Mouse (Mus musculus) heart, embryonic 10.5 days (tissue): ENCODE data around the gene Skp1a. TPM values are rescaled to one million over a fixed set of nuclear protein-coding genes. Genes with fewer than 3 reads are reported as not detected.
"Not testable (repeated sequence)": the region's sequence is repeated elsewhere in the genome, so short reads cannot be mapped to it uniquely, and the experiment has no call there.

Experiments
- DNase-seq: peaks from one replicate; pipeline ENCODE4 v3.0.0-alpha.2; 2017; ENCODE audit warnings: low spot score
- H3K27ac ChIP-seq: fragments of 300-500 bp; sonication (generic); 2 replicates; pipeline ENCODE4 v1.5.1; 2016; ENCODE audit warnings: mild to moderate bottlenecking
- H3K27me3 ChIP-seq: fragments of 300-500 bp; sonication (generic); 2 replicates; pipeline ENCODE4 v1.6.1; 2016; ENCODE audit warnings: mild to moderate bottlenecking; ENCODE audit not compliant: poor library complexity, insufficient read depth, severe bottlenecking
- H3K36me3 ChIP-seq: fragments of 300-500 bp; sonication (generic); 2 replicates; pipeline ENCODE4 v1.6.1; 2016; ENCODE audit warnings: mild to moderate bottlenecking, moderate library complexity
- H3K4me1 ChIP-seq: fragments of 300-500 bp; sonication (generic); 2 replicates; pipeline ENCODE4 v1.6.1; 2016; ENCODE audit warnings: mild to moderate bottlenecking
- H3K4me3 ChIP-seq: fragments of 300-500 bp; sonication (generic); 2 replicates; pipeline ENCODE4 v1.5.1; 2016; ENCODE audit warnings: mild to moderate bottlenecking, moderate library complexity
- H3K9me3 ChIP-seq: fragments of 300-500 bp; sonication (generic); 2 replicates; pipeline ENCODE4 v1.6.1; 2016; ENCODE audit warnings: mild to moderate bottlenecking, moderate library complexity
- WGBS: fragments of 180-500 bp; shearing (Covaris S2); methylation state at CpG from one replicate; pipeline ENCODE4 v1.1.7; 2016; 5-methylcytosine and 5-hydroxymethylcytosine counted together
- polyA plus RNA-seq: library from polyadenylated mRNA; unstranded; fragments of >200 nt; fragmentation: Nextera tagmentation; extraction: Ambion mirVana; gene quantifications from 2 replicates; pipeline ENCODE4 v1.2.1, GENCODE M21; 2016

Gene Skp1a
- polyA plus RNA-seq, result 516 and 546 TPM in 2 replicates

- Histone ChIP-seq H3K9me3 (no peaks in the 10 kb centered on the region), H3K27me3 (no peaks in the 10 kb centered on the region), H3K4me1 (peaks cover 18% of the 10 kb centered on the region; the same call in 1 of the 2 replicates), H3K27ac (peak within 1 kb of the TSS; percentile 99), H3K36me3 (peaks cover 11% of the 10 kb centered on the region; the same call in 1 of the 2 replicates), H3K4me3 (peak within 1 kb of the TSS; percentile 92)
- under 1% methylated on average over 86 of the region's 87 CpGs for WGBS
- peak; percentile 95 for DNase-seq
These were observed at the start of gene Skp1a for GRCm38 (mm10) chr11:52231606-52232541. Skp1a (plus strand) TSS chr11:52231995.

GRCm38 (mm10) chr11:52196496-52197023, 35.2 kb upstream of the Skp1a start:
- WGBS, result 90% methylated on average over 8 of the region's 8 CpGs
- H3K27ac ChIP-seq, H3K27me3 ChIP-seq, DNase-seq, H3K9me3 ChIP-seq, H3K4me3 ChIP-seq, H3K4me1 ChIP-seq, H3K36me3 ChIP-seq: not testable (repeated sequence)

GRCm38 (mm10) chr11:52213887-52214286, 17.9 kb upstream of the Skp1a start, which contains the start of gene Olfr1371:
Olfr1371 (minus strand) TSS chr11:52213987.
- Histone ChIP-seq H3K4me3 (no peak within 1 kb of the TSS), H3K4me1 (no peaks in the 10 kb centered on the region), H3K27me3 (no peaks in the 10 kb centered on the region), H3K27ac (no peak within 1 kb of the TSS), H3K36me3 (no peaks in the 10 kb centered on the region), H3K9me3 (no peaks in the 10 kb centered on the region)
- DNase-seq, result no peak

- Histone ChIP-seq H3K9me3 (no peaks in the 10 kb centered on the region), H3K4me1 (peaks cover 13% of the 10 kb centered on the region), H3K36me3 (no peaks in the 10 kb centered on the region), H3K27me3 (peaks cover 13% of the 10 kb centered on the region), H3K4me3 (peak overlapping the region; percentile 36; the same call in 1 of the 2 replicates), H3K27ac (no peak overlapping the region)
- DNase-seq, result peak; percentile 77
- WGBS, result 5% methylated on average over 4 of the region's 4 CpGs
These were observed 11.5 kb upstream of the Skp1a start for GRCm38 (mm10) chr11:52220282-52220681.

GRCm38 (mm10) chr11:52221921-52222320, 9.9 kb upstream of the Skp1a start:
- not testable (repeated sequence) for H3K36me3 ChIP-seq, DNase-seq, H3K9me3 ChIP-seq, H3K27ac ChIP-seq, H3K4me3 ChIP-seq
- 86% methylated on average over 6 of the region's 6 CpGs for WGBS
- Histone ChIP-seq H3K4me1 (peaks cover 13% of the 10 kb centered on the region), H3K27me3 (peaks cover 13% of the 10 kb centered on the region)

- peaks cover 13% of the 10 kb centered on the region for H3K4me1 ChIP-seq
- WGBS, result 66% methylated on average over 6 of the region's 6 CpGs
- H3K27me3 ChIP-seq, result peaks cover 13% of the 10 kb centered on the region
- H3K9me3 ChIP-seq, result no peaks in the 10 kb centered on the region
- H3K27ac ChIP-seq, result no peak overlapping the region
- no peak overlapping the region for H3K4me3 ChIP-seq
- H3K36me3 ChIP-seq, result no peaks in the 10 kb centered on the region
- DNase-seq, result no peak
These were observed 8.9 kb upstream of the Skp1a start for GRCm38 (mm10) chr11:52222891-52223290.

- no peak for DNase-seq
- H3K27ac ChIP-seq, result no peak overlapping the region
- peaks cover 13% of the 10 kb centered on the region for H3K27me3 ChIP-seq
- no peaks in the 10 kb centered on the region for H3K36me3 ChIP-seq
- H3K4me1 ChIP-seq, result peaks cover 13% of the 10 kb centered on the region
- peak overlapping the region; percentile 38 for H3K4me3 ChIP-seq
- WGBS, result 11% methylated on average over 19 of the region's 19 CpGs
- no peaks in the 10 kb centered on the region for H3K9me3 ChIP-seq
These were observed 7.7 kb upstream of the Skp1a start for GRCm38 (mm10) chr11:52223968-52224682.

- WGBS, result 64% methylated on average over 3 of the region's 3 CpGs
- peaks cover 13% of the 10 kb centered on the region for H3K27me3 ChIP-seq
- H3K9me3 ChIP-seq, result no peaks in the 10 kb centered on the region
- H3K4me1 ChIP-seq, result peaks cover 19% of the 10 kb centered on the region; the same call in 1 of the 2 replicates
- H3K36me3 ChIP-seq, result no peaks in the 10 kb centered on the region
- no peak for DNase-seq
- H3K27ac ChIP-seq, result no peak overlapping the region
- no peak overlapping the region for H3K4me3 ChIP-seq
These were observed 5.7 kb upstream of the Skp1a start for GRCm38 (mm10) chr11:52225986-52226599.

GRCm38 (mm10) chr11:52227053-52227452, 4.7 kb upstream of the Skp1a start:
- H3K36me3 ChIP-seq, result no peaks in the 10 kb centered on the region
- no peak overlapping the region for H3K4me3 ChIP-seq
- WGBS, result 71% methylated on average over 3 of the region's 3 CpGs
- H3K27ac ChIP-seq, result no peak overlapping the region
- no peak for DNase-seq
- no peaks in the 10 kb centered on the region for H3K9me3 ChIP-seq
- H3K27me3 ChIP-seq, result peaks cover 13% of the 10 kb centered on the region
- H3K4me1 ChIP-seq, result peaks cover 19% of the 10 kb centered on the region; the same call in 1 of the 2 replicates

GRCm38 (mm10) chr11:52227466-52228226, 4.1 kb upstream of the Skp1a start:
- no peak for DNase-seq
- H3K27me3 ChIP-seq, result peaks cover 13% of the 10 kb centered on the region
- no peaks in the 10 kb centered on the region for H3K36me3 ChIP-seq
- H3K27ac ChIP-seq, result no peak overlapping the region
- H3K4me3 ChIP-seq, result no peak overlapping the region
- peaks cover 19% of the 10 kb centered on the region; the same call in 1 of the 2 replicates for H3K4me1 ChIP-seq
- WGBS, result 73% methylated on average over 13 of the region's 13 CpGs
- no peaks in the 10 kb centered on the region for H3K9me3 ChIP-seq

GRCm38 (mm10) chr11:52228722-52229448, 2.9 kb upstream of the Skp1a start:
- H3K27ac ChIP-seq, result no peak overlapping the region

More at GRCm38 (mm10) chr11:52228722-52229448, 2.9 kb upstream of the Skp1a start:
- Histone ChIP-seq H3K4me3 (no peak overlapping the region), H3K9me3 (no peaks in the 10 kb centered on the region), H3K4me1 (peaks cover 26% of the 10 kb centered on the region; the same call in 1 of the 2 replicates), H3K27me3 (peaks cover 13% of the 10 kb centered on the region), H3K36me3 (no peaks in the 10 kb centered on the region)
- WGBS, result 74% methylated on average over 7 of the region's 7 CpGs
- DNase-seq, result no peak
